Mouse (Mus musculus) left cerebral cortex, adult 8-10 months (tissue): Measurements from ENCODE around the gene Rexo1. TPM values are rescaled to one million over a fixed set of nuclear protein-coding genes. Genes with fewer than 3 reads are reported as not detected.

Experiments
- DNase-seq, 2 experiments: peaks; one replicate each; pipeline ENCODE4 v3.0.0; 2022; ENCODE audit warnings: low spot score in 2 of 2
- microRNA-seq, 2 experiments: library from miRNA; unstranded; fragments of <30 nt; microRNA quantifications; one replicate each; pipeline ENCODE4 v1.2.0; 2022
- total RNA-seq, 4 experiments: library from RNA; stranded (reverse); gene quantifications; 2 replicates each; pipeline ENCODE4 v1.2.4; 2022

Rexo1 gene
- total RNA-seq, 4 experiments from 2014 or later, result 40.7 to 46.6 (median 44.7) TPM

GRCm38 (mm10) chr10:80509412-80510272 lies 51.7 kb downstream of the Rexo1 start:
- peak; percentile 35 to 51 for DNase-seq

- peak in 1 of 2 experiments; percentile 46 for DNase-seq
These were observed 55.1 kb downstream of the Rexo1 start for GRCm38 (mm10) chr10:80506222-80506621.

GRCm38 (mm10) chr10:80504724-80505123 lies 56.6 kb downstream of the Rexo1 start:
- no peak for DNase-seq

- no peak for DNase-seq
These were observed 57.6 kb downstream of the Rexo1 start for GRCm38 (mm10) chr10:80503599-80504220.

GRCm38 (mm10) chr10:80502819-80503314 lies 58.5 kb downstream of the Rexo1 start:
- DNase-seq, result no peak

- DNase-seq, result no peak
These were observed 59.1 kb downstream of the Rexo1 start for GRCm38 (mm10) chr10:80502291-80502690.

- DNase-seq, result no peak
These were observed 64.9 kb downstream of the Rexo1 start for GRCm38 (mm10) chr10:80496421-80496820.

- DNase-seq, result no peak
These were observed 65.5 kb downstream of the Rexo1 start for GRCm38 (mm10) chr10:80495901-80496300.

GRCm38 (mm10) chr10:80494732-80495131 lies 66.6 kb downstream of the Rexo1 start, which contains the start of gene Onecut3:
Gene Onecut3 (plus strand): TSS chr10:80494835.
- DNase-seq, result no peak

Small RNAs within 50 kb of the gene (microRNA-seq; reads per million reads assigned to microRNA genes)
- gene Mir6912, result 1.3 to 7.6 reads per million in 2 experiments

Other genes with a start within 250 kb of the Rexo1 start
- 10 to 100 TPM; 25.7 to 29.0 (median 27.3) TPM for gene 2310011J03Rik, start 241.0 kb downstream of the Rexo1 start, total RNA-seq
- 10 to 100 TPM in 1 of 4 experiments, 1 to 10 TPM in 3; 6.7 to 10.2 (median 8.3) TPM for gene Pcsk4, start 232.1 kb downstream of the Rexo1 start, total RNA-seq
- 10 to 100 TPM; 12.0 to 14.8 (median 13.6) TPM for gene Reep6, start 231.6 kb downstream of the Rexo1 start, total RNA-seq
- gene Adamtsl5, start 213.1 kb downstream of the Rexo1 start, total RNA-seq, result 10 to 100 TPM; 10.7 to 12.1 (median 11.5) TPM
- gene Plk5, start 205.1 kb downstream of the Rexo1 start, total RNA-seq, result 10 to 100 TPM; 27.8 to 29.4 (median 28.7) TPM
- 10 to 100 TPM; 18.9 to 20.3 (median 19.6) TPM for gene Mex3d, start 173.9 kb downstream of the Rexo1 start, total RNA-seq
- 100 to 1,000 TPM; 146 to 152 (median 149) TPM for gene Mbd3, start 162.0 kb downstream of the Rexo1 start, total RNA-seq
- gene Uqcr11, start 154.7 kb downstream of the Rexo1 start, total RNA-seq, result 100 to 1,000 TPM; 332 to 408 (median 366) TPM
- gene Tcf3, start 127.9 kb downstream of the Rexo1 start, total RNA-seq, result 10 to 100 TPM; 27.7 to 32.6 (median 31.4) TPM
- not detected for gene Onecut3, start 66.7 kb downstream of the Rexo1 start, total RNA-seq
- gene Atp8b3, start 22.4 kb downstream of the Rexo1 start, total RNA-seq, result under 1 TPM in 3 of 4 experiments, not detected in 1; 0.08 to 0.21 (median 0.18) TPM
- gene Klf16, start 15.8 kb upstream of the Rexo1 start, total RNA-seq, result 10 to 100 TPM; 53.0 to 65.9 (median 61.2) TPM
- gene Abhd17a, start 28.8 kb upstream of the Rexo1 start, total RNA-seq, result 100 to 1,000 TPM; 157 to 168 (median 166) TPM
- gene Scamp4, start 41.3 kb upstream of the Rexo1 start, total RNA-seq, result 10 to 100 TPM; 38.8 to 46.5 (median 43.1) TPM
- gene Adat3, start 41.3 kb upstream of the Rexo1 start, total RNA-seq, result 1 to 10 TPM in 3 of 4 experiments, not detected in 1; 1.3 to 4.1 (median 3.4) TPM
- gene Gm49322, start 44.5 kb upstream of the Rexo1 start, total RNA-seq, result 1 to 10 TPM; 1.8 to 4.2 (median 3.3) TPM
- 100 to 1,000 TPM; 214 to 250 (median 240) TPM for gene Csnk1g2, start 61.3 kb upstream of the Rexo1 start, total RNA-seq
- gene Btbd2, start 95.5 kb upstream of the Rexo1 start, total RNA-seq, result 10 to 100 TPM; 88.6 to 97.6 (median 94.5) TPM
- gene Mknk2, start 116.6 kb upstream of the Rexo1 start, total RNA-seq, result 10 to 100 TPM; 36.0 to 47.0 (median 40.9) TPM
- gene Mob3a, start 140.4 kb upstream of the Rexo1 start, total RNA-seq, result 10 to 100 TPM; 12.0 to 17.6 (median 14.8) TPM
- gene Izumo4, start 140.6 kb upstream of the Rexo1 start, total RNA-seq, result 10 to 100 TPM; 44.2 to 67.8 (median 57.0) TPM
- 100 to 1,000 TPM; 126 to 147 (median 139) TPM for gene Ap3d1, start 180.7 kb upstream of the Rexo1 start, total RNA-seq
- gene Dot1l, start 193.6 kb upstream of the Rexo1 start, total RNA-seq, result 10 to 100 TPM; 39.0 to 53.1 (median 41.5) TPM
- 10 to 100 TPM; 35.5 to 53.7 (median 46.1) TPM for gene Sf3a2, start 236.6 kb upstream of the Rexo1 start, total RNA-seq
- gene Plekhj1, start 237.1 kb upstream of the Rexo1 start, total RNA-seq, result 10 to 100 TPM; 61.3 to 74.5 (median 66.4) TPM
- 1 to 10 TPM; 1.1 to 2.2 (median 1.7) TPM for gene Amh, start 243.7 kb upstream of the Rexo1 start, total RNA-seq